Mouse (Mus musculus): ENCODE measurements at regions not wholly inside any gene's neighbourhood (a gene's known extent, or its start where the extent isn't known, plus 50 kb on each side); places are given as distances from the start of the nearest gene placed in this dataset.

DNA sequence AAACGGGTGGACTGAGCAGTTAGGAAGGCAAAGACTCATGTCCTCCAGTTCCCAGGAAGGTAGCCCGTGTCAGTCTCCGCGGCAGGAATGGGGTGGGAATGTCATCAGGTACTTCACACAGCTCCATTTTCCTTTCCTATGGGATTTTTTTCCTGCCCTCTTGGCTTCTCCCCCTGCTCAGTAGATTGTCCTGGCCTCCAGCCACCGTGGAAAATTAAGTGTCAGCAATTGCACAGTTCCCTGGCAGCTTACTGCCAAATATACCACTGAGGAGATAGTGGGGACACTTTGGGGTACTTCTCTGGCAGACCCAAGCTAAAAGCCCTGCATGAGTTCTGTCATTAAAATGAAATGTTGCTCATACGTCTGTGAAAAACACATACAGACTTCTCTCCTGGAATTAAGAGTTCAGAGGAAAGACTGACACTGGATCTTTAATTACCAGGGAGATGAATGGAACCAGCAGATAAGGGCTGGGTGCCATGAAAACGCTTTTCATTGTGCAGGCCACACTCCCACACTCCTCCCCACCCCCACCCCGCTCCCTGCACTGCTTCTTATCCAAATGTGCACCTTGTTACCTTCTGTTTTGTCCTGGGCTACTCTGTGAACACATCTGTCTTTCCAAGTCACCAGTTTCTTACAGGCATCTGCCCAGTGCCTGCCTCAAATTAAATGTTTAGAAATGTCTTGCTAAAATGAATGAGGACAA is 210.1 kb upstream of the Slit2 start:
- H3K4me3 ChIP-seq (ENCODE audit: low read depth, low read length), result no peak overlapping the region
- H3K9me3 ChIP-seq (ENCODE audit: control insufficient read depth, low read depth, low read length), result no peaks in the 10 kb centered on the region
- H3K9ac ChIP-seq (replicated peaks; ENCODE audit: low read depth, low read length), result no peak overlapping the region
- 59% methylated on average over 8 of the region's 8 CpGs for WGBS
- ATAC-seq (ENCODE audit: insufficient number of reproducible peaks, insufficient read depth, low FRiP score, low read depth), result no peak
- H3K4me2 ChIP-seq (replicated peaks; ENCODE audit: low read depth, low read length), result no peak overlapping the region
- no peaks in the 10 kb centered on the region for H3K27me3 ChIP-seq (ENCODE audit: control insufficient read depth, insufficient read depth, low read length)
- no peaks in the 10 kb centered on the region for H3K36me3 ChIP-seq (ENCODE audit: control insufficient read depth, insufficient read depth, low read length)
- no peak overlapping the region for H3K27ac ChIP-seq (ENCODE audit: low read length)
- H3K4me1 ChIP-seq (ENCODE audit: control insufficient read depth, insufficient read depth, low read length), result no peaks in the 10 kb centered on the region

DNA sequence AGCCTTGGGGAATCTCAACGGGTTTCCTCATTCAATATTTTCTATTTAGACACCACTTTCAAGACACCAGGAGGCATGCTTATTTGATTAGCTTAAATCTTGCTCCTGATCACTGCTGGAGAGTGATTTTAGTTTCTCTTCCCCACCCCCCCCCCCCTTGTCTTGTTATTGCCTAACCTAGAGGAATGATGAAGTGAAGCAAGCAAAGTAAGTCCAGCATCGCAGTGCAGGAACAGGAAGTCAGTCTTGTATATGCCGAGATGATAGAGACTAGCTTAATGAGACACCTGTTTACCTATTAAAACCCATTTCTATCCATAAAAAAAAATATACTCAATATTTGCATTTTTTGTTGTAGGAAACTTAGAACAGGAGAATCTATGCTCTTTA is 209.6 kb upstream of the Slit2 start:
- no peak for ATAC-seq (ENCODE audit: insufficient number of reproducible peaks, insufficient read depth, low FRiP score, low read depth)
- no peaks in the 10 kb centered on the region for H3K4me1 ChIP-seq (ENCODE audit: control insufficient read depth, insufficient read depth, low read length)
- no peak overlapping the region for H3K9ac ChIP-seq (replicated peaks; ENCODE audit: low read depth, low read length)
- H3K27me3 ChIP-seq (ENCODE audit: control insufficient read depth, insufficient read depth, low read length), result no peaks in the 10 kb centered on the region
- H3K9me3 ChIP-seq (ENCODE audit: control insufficient read depth, low read depth, low read length), result no peaks in the 10 kb centered on the region
- no peak overlapping the region for H3K4me3 ChIP-seq (ENCODE audit: low read depth, low read length)
- H3K27ac ChIP-seq (ENCODE audit: low read length), result no peak overlapping the region
- no peaks in the 10 kb centered on the region for H3K36me3 ChIP-seq (ENCODE audit: control insufficient read depth, insufficient read depth, low read length)
- H3K4me2 ChIP-seq (replicated peaks; ENCODE audit: low read depth, low read length), result no peak overlapping the region
- 40% methylated on average over 3 of the region's 3 CpGs for WGBS

DNA sequence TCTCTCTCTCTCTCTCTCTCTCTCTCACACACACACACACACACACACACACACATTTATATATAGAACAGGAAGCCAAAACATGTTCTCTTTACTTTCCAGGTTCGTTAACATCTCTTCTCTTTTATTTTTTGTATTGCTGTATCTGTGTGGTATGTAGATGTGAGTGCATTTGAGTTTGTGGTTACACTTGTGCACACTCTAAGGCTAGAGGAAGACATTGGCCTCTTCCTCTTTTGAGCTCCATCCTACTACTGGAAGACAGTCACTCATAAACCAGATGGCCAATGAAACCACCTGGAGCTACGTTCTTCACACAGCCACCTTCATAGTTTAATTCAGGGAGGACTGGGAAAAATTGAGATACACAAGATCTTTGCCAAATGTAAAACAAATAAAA is 202.1 kb upstream of the Slit2 start:
- WGBS, result 82% methylated on average over 2 of the region's 2 CpGs
- no peaks in the 10 kb centered on the region for H3K27me3 ChIP-seq (ENCODE audit: control insufficient read depth, insufficient read depth, low read length)
- H3K27ac ChIP-seq (ENCODE audit: low read length), result no peak overlapping the region
- H3K4me2 ChIP-seq (replicated peaks; ENCODE audit: low read depth, low read length), result no peak overlapping the region
- no peaks in the 10 kb centered on the region for H3K36me3 ChIP-seq (ENCODE audit: control insufficient read depth, insufficient read depth, low read length)
- ATAC-seq (ENCODE audit: insufficient number of reproducible peaks, insufficient read depth, low FRiP score, low read depth), result no peak
- no peaks in the 10 kb centered on the region for H3K9me3 ChIP-seq (ENCODE audit: control insufficient read depth, low read depth, low read length)
- H3K4me3 ChIP-seq (ENCODE audit: low read depth, low read length), result no peak overlapping the region
- no peak overlapping the region for H3K9ac ChIP-seq (replicated peaks; ENCODE audit: low read depth, low read length)
- H3K4me1 ChIP-seq (ENCODE audit: control insufficient read depth, insufficient read depth, low read length), result no peaks in the 10 kb centered on the region

DNA sequence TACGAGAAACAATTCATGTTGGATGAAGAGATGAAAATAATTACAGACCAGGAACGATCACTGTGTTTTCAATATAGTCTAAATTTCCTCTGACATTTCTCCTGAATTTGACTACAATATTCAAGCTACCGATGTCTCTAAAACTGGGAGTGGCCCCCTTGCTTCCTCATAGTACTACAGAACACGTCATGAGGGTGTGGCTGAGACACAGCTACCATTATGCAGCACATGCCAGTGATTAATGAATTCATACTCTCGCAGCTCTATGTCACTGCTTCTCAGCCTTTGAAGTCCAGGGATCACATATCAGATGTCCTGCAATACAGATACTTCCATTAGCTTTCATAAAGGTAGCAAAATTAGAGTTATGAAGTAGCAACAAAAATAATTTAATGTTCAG is 201.3 kb upstream of the Slit2 start:
- Histone ChIP-seq H3K9ac (replicated peaks; ENCODE audit: low read depth, low read length) (no peak overlapping the region), H3K27me3 (ENCODE audit: control insufficient read depth, insufficient read depth, low read length) (no peaks in the 10 kb centered on the region), H3K9me3 (ENCODE audit: control insufficient read depth, low read depth, low read length) (no peaks in the 10 kb centered on the region), H3K4me2 (replicated peaks; ENCODE audit: low read depth, low read length) (no peak overlapping the region), H3K4me1 (ENCODE audit: control insufficient read depth, insufficient read depth, low read length) (no peaks in the 10 kb centered on the region), H3K27ac (ENCODE audit: low read length) (no peak overlapping the region), H3K4me3 (ENCODE audit: low read depth, low read length) (no peak overlapping the region), H3K36me3 (ENCODE audit: control insufficient read depth, insufficient read depth, low read length) (no peaks in the 10 kb centered on the region)
- WGBS, result 68% methylated on average over 5 of the region's 5 CpGs
- no peak for ATAC-seq (ENCODE audit: insufficient number of reproducible peaks, insufficient read depth, low FRiP score, low read depth)

DNA sequence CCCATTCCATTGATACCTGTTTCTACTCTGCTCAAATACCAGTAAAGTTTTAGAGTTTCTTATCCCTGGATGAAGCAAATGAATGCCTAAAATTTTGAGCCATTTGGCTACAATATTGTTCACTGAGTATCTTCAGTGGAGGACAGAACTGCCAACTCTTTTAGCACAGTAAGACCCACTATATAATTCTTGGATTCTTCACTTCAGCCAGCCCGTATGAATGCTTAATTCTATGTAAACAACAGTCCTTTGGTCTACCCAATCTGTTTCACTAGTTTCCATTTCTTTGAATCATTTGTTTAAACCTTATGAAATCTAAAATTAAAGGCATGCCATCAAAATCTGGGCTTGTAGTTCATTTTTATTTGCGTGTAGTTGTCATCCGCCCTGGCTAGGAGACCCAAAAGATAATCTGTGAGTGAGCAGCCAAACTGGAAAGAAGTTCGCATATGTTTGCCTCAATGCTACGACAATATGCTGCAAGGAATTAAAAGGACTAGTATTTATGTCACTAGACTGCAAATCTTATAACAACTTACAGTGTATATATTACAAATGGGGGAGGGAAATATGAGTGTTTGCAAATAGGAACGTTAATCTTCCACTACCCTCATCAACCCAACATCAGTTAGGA is 188.2 kb upstream of the Slit2 start:
- Histone ChIP-seq H3K4me1 (ENCODE audit: control insufficient read depth, insufficient read depth, low read length) (no peaks in the 10 kb centered on the region), H3K27ac (ENCODE audit: low read length) (no peak overlapping the region), H3K9me3 (ENCODE audit: control insufficient read depth, low read depth, low read length) (no peaks in the 10 kb centered on the region), H3K4me3 (ENCODE audit: low read depth, low read length) (no peak overlapping the region), H3K27me3 (ENCODE audit: control insufficient read depth, insufficient read depth, low read length) (no peaks in the 10 kb centered on the region), H3K4me2 (replicated peaks; ENCODE audit: low read depth, low read length) (no peak overlapping the region), H3K9ac (replicated peaks; ENCODE audit: low read depth, low read length) (no peak overlapping the region), H3K36me3 (ENCODE audit: control insufficient read depth, insufficient read depth, low read length) (no peaks in the 10 kb centered on the region)
- WGBS, result 47% methylated on average over 6 of the region's 6 CpGs
- no peak for ATAC-seq (ENCODE audit: insufficient number of reproducible peaks, insufficient read depth, low FRiP score, low read depth)

DNA sequence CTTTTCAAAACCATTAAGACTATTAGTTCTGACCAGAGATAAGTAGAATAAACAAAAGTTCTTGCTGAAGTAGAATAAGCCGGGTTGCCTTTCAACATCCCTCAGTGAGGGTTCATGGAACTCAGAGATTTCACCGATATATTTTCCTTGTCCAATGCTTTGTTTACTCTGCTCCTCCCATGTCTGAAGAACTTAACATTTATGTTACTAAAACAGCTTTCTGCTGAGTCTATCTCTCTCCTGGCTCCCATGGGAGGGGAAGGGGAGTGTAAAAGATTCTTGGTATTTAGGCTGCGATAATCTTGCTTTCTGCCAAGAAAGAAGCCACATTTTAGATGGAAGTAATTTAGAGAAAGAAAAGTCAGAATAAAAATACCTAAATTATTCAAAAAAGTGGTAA is 187.7 kb upstream of the Slit2 start:
- Histone ChIP-seq H3K4me2 (replicated peaks; ENCODE audit: low read depth, low read length) (no peak overlapping the region), H3K9me3 (ENCODE audit: control insufficient read depth, low read depth, low read length) (no peaks in the 10 kb centered on the region), H3K27ac (ENCODE audit: low read length) (no peak overlapping the region), H3K27me3 (ENCODE audit: control insufficient read depth, insufficient read depth, low read length) (no peaks in the 10 kb centered on the region), H3K4me3 (ENCODE audit: low read depth, low read length) (no peak overlapping the region), H3K9ac (replicated peaks; ENCODE audit: low read depth, low read length) (no peak overlapping the region), H3K4me1 (ENCODE audit: control insufficient read depth, insufficient read depth, low read length) (no peaks in the 10 kb centered on the region), H3K36me3 (ENCODE audit: control insufficient read depth, insufficient read depth, low read length) (no peaks in the 10 kb centered on the region)
- peak; percentile 14; the same call in 1 of the 2 replicates for ATAC-seq (ENCODE audit: insufficient number of reproducible peaks, insufficient read depth, low FRiP score, low read depth)
- WGBS, result 20% methylated on average over 3 of the region's 3 CpGs

DNA sequence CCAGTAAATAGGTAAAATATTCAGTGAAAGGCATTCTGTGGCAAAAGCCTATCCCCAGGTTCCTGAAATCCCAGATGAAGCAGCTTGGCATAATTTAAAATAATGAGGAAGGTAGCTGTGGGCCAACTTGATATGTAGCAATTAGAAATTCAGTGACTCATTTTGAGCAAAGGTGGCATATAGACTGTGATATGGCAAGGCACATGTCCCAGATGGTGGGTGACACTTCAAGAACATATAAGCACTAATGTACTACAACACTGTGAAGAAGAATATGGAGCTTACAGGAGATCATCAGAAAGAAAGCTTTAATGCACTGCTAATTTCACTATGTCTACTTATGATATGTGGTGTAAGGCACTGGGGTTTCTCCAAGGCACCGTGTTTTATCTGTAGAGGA is 162.0 kb upstream of the Slit2 start:
- Histone ChIP-seq H3K4me1 (ENCODE audit: control insufficient read depth, insufficient read depth, low read length) (no peaks in the 10 kb centered on the region), H3K4me3 (ENCODE audit: low read depth, low read length) (no peak overlapping the region), H3K27me3 (ENCODE audit: control insufficient read depth, insufficient read depth, low read length) (no peaks in the 10 kb centered on the region), H3K36me3 (ENCODE audit: control insufficient read depth, insufficient read depth, low read length) (no peaks in the 10 kb centered on the region), H3K4me2 (replicated peaks; ENCODE audit: low read depth, low read length) (no peak overlapping the region), H3K9ac (replicated peaks; ENCODE audit: low read depth, low read length) (no peak overlapping the region), H3K9me3 (ENCODE audit: control insufficient read depth, low read depth, low read length) (no peaks in the 10 kb centered on the region), H3K27ac (ENCODE audit: low read length) (no peak overlapping the region)
- ATAC-seq (ENCODE audit: insufficient number of reproducible peaks, insufficient read depth, low FRiP score, low read depth), result no peak
- WGBS, result 91% methylated on average over 1 of the region's 1 CpGs

DNA sequence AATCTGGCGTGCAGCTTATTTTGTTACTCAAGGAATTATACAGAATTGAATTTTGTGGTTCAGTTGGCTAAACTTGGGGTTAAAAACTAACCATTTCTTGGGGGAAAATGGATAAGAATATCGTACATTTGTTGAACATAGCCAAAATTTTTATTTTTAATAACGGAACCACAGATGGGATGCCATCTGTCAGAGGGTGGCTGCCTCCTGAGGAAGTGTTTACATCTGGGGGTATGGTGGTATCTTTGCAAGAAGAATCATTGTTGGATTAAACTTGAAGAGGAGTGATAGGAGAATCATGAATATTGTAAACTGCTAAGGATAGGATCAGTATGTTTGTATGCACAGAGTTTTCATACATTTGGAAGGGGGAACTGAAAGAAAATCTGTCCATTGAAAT is 144.9 kb upstream of the Slit2 start:
- Histone ChIP-seq H3K4me1 (ENCODE audit: control insufficient read depth, insufficient read depth, low read length) (no peaks in the 10 kb centered on the region), H3K4me2 (replicated peaks; ENCODE audit: low read depth, low read length) (no peak overlapping the region), H3K27ac (ENCODE audit: low read length) (no peak overlapping the region), H3K9me3 (ENCODE audit: control insufficient read depth, low read depth, low read length) (no peaks in the 10 kb centered on the region), H3K36me3 (ENCODE audit: control insufficient read depth, insufficient read depth, low read length) (no peaks in the 10 kb centered on the region), H3K9ac (replicated peaks; ENCODE audit: low read depth, low read length) (no peak overlapping the region), H3K4me3 (ENCODE audit: low read depth, low read length) (no peak overlapping the region), H3K27me3 (ENCODE audit: control insufficient read depth, insufficient read depth, low read length) (no peaks in the 10 kb centered on the region)
- 87% methylated on average over 3 of the region's 3 CpGs for WGBS
- no peak for ATAC-seq (ENCODE audit: insufficient number of reproducible peaks, insufficient read depth, low FRiP score, low read depth)

DNA sequence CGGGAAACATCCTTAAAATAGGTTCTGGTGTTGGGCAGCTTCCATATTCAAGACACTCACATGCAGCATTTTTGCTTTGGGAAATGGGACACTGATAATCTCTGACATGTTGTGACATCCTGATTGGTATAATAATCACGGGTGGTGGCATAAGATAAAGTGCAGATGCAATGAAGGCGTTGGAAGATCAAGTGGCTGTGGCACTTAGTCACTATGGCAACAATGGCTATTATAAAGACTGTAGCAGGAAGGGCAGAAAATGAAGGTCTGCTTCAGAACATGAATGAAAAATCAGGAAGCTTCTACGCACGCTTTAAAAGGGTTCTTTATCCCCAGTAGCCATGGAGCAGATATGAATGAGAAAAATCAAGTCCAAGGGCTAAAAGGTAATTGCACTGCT is 113.2 kb upstream of the Slit2 start:
- no peak for ATAC-seq (ENCODE audit: insufficient number of reproducible peaks, insufficient read depth, low FRiP score, low read depth)
- 49% methylated on average over 5 of the region's 5 CpGs for WGBS
- H3K9me3 ChIP-seq (ENCODE audit: control insufficient read depth, low read depth, low read length), result no peaks in the 10 kb centered on the region
- no peaks in the 10 kb centered on the region for H3K27me3 ChIP-seq (ENCODE audit: control insufficient read depth, insufficient read depth, low read length)
- H3K36me3 ChIP-seq (ENCODE audit: control insufficient read depth, insufficient read depth, low read length), result no peaks in the 10 kb centered on the region
- no peak overlapping the region for H3K4me2 ChIP-seq (replicated peaks; ENCODE audit: low read depth, low read length)
- H3K9ac ChIP-seq (replicated peaks; ENCODE audit: low read depth, low read length), result no peak overlapping the region
- H3K27ac ChIP-seq (ENCODE audit: low read length), result no peak overlapping the region
- no peaks in the 10 kb centered on the region for H3K4me1 ChIP-seq (ENCODE audit: control insufficient read depth, insufficient read depth, low read length)
- no peak overlapping the region for H3K4me3 ChIP-seq (ENCODE audit: low read depth, low read length)
